Mouse (Mus musculus): Measurements from ENCODE around the gene Ccdc43.
"Not testable (repeated sequence)": the region's sequence is repeated elsewhere in the genome, so short reads cannot be mapped to it uniquely, and the experiment has no call there.

Gene Ccdc43

DNA sequence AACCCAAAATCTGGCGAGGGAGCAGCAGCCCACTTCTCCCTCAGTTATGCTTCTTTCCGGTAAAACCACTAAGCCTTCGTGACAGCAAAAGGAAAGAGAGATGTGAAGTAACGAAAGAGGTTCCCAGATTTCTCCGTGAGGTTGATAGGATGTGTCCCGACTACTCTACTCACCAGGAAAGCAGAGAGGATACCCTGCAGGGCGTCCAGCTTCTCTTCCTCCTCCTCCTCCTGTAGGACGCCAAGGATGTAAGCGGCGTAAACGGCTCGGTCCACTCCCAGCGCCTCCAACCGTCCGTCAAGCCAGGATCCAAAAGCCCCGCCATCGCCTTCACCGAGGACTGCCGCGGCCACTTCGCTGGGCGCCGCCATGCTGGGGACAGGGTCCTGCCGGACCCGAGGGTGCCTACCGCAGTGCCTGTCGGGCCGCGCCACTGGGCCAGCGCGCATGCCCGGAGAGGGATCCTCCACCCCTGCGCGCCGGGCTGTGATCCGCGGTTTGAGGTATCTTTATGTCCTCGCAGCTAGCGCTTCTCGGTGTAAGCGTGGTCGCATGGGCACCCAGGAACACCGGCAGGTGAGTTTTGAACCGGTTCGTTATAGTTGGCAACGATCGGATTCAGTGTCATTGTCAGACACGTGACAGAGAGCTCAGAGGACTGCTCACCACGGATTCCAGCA is at the start of gene Ccdc43:
Gene Ccdc43 (minus strand): TSS at position 445 of the 680 bp plus-strand sequence.
- peak; percentile 91 to 97 for DNase-seq (ENCODE audit: inconsistent age in 2 of 2, low spot score in 1 of 2)

DNA sequence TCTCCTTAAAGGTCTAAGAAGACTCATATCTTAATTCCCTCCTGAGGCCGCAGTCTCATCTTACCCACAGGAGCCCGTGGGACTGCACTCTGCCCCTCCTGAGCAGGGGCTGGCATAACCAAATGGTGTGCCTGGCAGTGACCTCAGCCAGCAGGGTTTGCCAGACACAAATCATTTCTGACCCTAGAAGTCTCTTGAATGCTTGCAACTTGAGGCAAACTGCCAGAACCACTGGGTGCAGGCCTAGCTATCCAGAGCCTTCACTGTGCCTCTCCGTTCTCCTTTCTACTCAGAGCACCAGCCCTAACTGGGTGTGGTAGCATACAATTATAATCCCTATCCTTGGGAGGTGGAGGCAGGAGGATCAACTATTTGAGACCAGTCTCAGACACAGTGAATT is 47.2 kb upstream of the Ccdc43 start:
- DNase-seq (ENCODE audit: inconsistent age in 2 of 2, low spot score in 1 of 2) = peak; percentile 49 to 73

DNA sequence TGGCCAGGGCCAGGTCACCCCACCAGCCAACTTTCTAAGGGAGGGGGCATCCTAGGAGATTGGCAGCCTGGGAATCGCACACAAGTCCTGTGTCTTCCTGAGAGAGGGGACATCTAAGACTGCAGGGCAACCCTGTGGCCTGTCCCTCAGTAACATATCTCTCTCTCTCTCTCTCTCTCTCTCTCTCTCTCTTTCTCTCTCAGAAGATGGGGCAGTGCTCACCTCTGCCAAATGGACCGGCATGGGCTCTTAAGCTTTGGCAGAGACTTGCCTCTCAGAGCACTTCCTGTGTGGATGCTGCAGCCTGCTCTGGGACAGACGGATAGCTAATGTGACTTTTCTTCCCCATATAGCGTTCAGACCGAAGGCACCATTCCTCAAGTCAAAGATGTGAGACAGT is 45.3 kb upstream of the Ccdc43 start:
- DNase-seq (ENCODE audit: inconsistent age in 2 of 2, low spot score in 1 of 2) = no peak

DNA sequence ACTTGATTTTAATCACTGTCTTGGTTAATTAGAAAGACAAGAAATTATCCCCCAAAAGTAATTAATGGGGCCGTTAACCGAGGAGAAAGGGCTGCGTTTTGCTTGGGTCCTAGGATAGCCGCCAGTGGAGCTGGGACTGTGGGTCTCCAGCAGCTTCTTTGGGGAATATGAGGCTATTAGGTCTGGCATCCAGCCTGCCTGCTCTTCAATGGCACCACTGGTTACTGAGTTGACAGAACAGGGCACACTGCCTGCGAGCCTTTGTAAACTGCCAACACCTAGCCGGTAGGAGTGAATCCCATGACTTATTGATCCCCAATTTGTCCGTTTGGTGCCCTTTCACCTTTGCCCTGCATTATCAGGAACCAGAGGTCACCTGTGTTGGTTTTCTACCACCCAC is 44.5 kb upstream of the Ccdc43 start:
- no peak for DNase-seq (ENCODE audit: inconsistent age in 2 of 2, low spot score in 1 of 2)

DNA sequence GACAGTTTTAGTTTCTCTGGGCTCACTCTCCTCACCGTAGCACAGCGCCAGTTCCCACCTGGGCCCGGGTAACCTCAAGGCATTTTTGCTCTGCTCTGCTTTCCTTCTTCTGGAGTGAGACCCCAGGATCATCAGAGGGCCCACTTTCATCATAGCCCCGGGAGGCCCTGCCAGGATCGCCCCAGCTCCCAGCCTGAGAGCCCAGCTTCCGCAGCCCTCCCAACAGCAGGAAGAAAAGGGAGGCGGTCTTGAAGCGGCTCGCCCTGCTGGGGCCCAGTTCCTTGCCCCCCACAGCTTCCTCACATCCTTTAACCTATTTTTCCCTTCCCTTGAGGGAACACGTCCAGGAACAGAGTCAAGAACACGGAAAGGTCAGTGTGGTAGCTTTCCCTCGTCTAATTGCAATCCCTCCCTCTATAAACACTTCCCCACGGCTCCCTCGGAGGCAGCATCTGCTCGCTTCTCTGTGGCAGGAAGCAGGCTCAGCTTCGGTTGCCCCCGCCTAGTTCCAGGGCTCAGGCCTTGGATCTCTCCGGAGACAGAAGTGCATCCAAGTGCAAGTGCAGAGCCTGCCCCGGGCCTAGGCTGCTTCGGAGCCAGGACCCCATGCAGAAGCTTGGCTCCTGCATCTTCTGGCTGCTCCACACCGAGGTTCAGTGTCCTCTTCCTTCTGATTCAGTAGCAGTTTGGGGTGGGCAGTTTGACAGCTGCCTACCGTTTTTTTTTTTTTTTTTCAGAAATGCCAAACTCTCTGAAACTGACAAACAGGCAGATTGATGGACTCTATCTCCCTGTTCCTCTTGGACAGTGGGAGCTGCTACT is 43.8 kb upstream of the Ccdc43 start:
- DNase-seq (ENCODE audit: inconsistent age in 2 of 2, low spot score in 1 of 2) = peak; percentile 30 to 58

DNA sequence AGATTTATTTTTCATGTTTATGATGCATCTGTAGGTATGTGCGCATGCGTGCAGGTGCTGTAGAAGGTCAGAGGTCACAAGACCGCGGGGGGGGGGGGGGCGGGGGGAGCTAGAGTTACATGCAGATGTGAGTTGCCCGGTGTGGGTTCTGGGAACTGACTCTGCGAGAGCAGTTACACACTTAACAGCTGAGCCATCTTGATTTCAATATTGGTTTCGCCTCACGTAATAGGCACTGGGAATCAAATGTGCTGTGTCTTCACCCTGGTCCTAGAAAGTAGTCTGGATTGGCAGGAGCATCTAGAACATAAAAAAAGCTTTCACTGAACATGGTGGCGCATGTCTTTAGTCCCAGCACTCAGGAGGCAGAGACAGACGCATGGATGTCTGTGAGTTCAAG is 43.1 kb upstream of the Ccdc43 start:
- DNase-seq (ENCODE audit: inconsistent age in 2 of 2, low spot score in 1 of 2) = no peak

DNA sequence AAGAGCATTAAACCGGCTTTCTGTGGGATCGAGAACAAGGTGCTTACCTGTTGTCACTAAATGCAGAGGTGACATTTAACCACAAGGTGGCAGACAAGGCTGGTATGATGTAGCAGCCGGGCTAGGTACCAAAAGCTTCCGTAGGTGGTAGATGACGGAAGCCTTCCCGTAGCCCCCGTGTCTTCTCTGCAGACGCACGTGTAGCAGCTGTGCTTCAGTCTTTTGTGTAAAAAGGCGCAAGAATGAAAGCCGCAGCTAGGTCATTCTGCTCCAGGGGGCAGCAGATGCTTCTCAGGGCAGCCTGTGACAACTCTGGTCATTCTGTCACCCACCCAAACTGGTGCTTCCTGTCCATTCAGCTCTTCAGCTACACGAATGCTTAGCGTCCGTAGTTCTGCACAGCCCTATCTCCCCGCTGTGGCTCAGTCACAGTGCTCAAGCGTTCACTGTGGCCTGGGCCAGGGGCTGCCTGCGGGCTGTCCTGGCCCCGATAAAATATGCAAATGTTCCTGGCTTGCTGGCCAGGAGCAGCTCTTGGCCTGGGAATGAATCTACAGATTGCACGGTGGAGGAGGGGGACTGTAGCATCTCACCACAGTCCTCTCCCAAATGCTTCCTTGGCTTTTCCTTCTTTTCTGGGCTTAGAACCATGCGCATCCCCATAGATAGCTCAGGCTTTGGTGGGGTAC is 41.8 kb upstream of the Ccdc43 start:
- peak; percentile 49 to 73 for DNase-seq (ENCODE audit: inconsistent age in 2 of 2, low spot score in 1 of 2)

DNA sequence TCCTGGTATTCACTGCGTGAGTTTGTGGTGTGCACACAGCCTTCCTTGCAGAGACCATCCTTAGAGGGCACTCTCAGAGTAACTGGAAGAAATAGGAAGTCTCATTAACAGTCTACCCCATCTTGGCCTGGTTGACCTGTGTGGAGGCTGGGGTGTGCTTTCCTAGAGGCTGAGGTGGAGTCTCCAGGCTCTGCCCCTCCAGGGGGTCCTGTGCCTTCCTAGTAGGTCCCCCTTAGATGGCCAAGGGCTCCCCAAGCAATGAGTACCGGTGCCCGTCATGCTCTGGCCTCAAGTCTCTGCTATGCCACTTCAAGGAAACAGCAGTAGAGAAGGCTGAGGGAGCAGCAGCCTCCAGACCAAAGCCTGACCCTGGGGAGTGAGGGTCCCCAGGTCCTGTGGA is 40.5 kb upstream of the Ccdc43 start:
- no peak for DNase-seq (ENCODE audit: inconsistent age in 2 of 2, low spot score in 1 of 2)

DNA sequence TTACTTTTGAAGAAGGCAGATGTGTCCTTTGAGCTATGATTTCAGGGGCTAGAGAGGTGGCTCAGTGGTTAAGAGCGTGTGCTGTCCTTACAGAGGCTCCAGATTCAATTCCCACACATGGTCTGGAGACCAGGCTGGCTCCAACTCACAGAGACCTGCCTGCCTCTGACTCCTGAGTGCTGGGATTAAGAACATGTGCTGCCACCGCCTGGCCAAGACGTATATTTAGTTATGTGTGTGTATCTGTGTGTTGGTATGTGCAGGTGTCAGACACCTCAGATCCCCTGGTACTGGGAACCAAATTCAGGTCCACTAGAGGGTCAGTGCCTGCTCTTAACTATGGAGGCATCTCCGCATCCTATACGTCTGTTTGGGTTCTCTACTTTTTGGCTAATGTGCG is 37.4 kb upstream of the Ccdc43 start:
- no peak for DNase-seq (ENCODE audit: inconsistent age in 2 of 2, low spot score in 1 of 2)

DNA sequence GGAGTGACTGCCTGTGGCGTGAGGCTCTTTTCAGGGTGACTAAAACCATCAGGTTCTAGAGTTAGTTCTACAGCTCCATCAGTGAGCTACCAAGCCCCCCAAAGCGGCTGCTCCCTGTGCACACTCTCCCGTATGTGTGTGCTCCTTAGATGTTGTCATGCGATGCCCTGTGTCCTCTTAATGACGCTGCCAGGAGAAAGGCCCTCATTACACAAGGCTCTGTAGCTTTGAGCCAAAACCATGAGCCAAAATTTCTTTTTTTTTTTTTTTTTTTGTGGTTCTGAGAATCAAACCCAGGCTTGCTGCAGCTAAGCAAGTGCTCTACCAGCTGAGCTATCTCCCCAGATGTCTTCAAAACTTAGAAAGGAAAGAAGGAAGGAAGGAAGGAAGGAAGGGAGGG is 35.6 kb upstream of the Ccdc43 start:
- DNase-seq (ENCODE audit: inconsistent age in 2 of 2, low spot score in 1 of 2) = no peak

DNA sequence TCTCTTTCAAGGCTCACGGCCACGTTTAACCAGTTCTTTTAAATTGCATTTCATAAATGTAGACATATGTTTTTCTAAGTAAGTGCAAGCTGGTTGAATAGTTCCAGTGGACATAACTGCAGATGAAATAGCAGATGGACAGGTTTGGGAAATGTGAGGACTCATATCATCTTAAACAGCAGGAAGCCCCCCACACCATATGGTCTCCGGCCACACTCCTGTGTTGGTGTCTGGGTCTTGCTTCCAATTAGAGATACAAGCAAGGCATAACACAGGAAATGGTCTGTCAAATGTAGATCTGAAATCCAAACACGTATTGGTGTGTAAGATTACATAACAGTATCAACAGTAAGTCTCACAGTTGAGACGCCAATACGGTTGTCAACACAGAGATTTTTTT is 33.8 kb upstream of the Ccdc43 start:
- no peak for DNase-seq (ENCODE audit: inconsistent age in 2 of 2, low spot score in 1 of 2)

DNA sequence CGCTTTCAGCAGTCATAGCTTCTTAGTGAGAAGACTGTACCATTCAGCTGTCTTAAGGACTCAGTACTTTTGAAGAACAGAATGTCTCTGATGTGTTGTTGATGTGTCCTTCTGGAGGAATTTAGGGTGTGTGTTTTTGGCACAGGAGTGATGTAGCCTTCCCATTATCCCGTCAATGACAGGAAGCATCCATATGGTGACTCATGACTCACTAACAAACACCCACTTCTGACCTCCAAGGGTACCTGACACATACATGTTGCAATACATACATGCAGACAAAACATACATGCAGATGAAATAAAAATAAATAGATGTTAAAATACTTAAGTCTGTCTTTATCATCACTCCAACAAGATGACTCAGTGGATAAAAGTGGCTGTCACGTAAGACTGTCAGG is 32.3 kb upstream of the Ccdc43 start:
- no peak for DNase-seq (ENCODE audit: inconsistent age in 2 of 2, low spot score in 1 of 2)

DNA sequence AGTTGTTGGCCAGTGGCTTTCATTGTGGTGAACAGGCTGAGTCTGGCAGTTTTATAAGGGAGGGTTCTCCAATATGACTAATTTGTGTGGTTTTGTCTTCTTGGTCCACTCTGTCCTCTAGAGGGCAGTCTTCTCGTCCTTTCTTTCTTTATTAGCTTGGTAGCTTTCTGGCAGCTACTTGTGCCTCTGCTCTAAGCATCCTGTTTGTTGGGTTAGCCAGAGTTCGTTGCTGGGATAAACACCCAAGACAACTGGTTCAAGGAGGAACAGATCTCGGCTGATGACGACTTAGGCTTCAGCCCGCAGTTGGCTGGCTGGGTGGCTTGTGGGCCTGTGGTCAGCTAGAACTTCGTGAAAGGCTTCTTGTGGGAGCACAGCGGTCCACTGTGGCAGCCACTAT is 31.0 kb upstream of the Ccdc43 start:
- DNase-seq (ENCODE audit: inconsistent age in 2 of 2, low spot score in 1 of 2) = peak; percentile 27 to 75

DNA sequence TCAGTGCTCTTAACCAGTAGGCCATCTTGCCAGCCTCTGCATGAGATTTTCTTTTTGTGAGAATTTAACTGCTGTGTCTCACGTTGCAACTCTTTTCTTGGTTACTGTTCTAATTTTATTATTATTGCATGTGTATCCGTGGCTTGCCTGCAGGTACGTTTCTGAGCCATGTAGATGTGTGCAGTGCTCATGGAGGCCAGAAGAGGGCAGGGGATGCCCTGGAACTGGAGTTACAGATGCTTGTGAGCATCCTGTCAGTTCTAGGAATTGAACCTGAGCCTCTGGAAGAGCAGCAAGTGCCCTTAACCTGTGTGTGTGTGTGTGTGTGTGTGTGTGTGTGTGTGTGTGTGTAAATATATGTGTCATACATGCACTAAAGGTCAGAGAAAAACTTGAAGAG is 28.0 kb upstream of the Ccdc43 start:
- DNase-seq (ENCODE audit: inconsistent age in 2 of 2, low spot score in 1 of 2) = peak in 1 of 2 experiments; percentile 33

DNA sequence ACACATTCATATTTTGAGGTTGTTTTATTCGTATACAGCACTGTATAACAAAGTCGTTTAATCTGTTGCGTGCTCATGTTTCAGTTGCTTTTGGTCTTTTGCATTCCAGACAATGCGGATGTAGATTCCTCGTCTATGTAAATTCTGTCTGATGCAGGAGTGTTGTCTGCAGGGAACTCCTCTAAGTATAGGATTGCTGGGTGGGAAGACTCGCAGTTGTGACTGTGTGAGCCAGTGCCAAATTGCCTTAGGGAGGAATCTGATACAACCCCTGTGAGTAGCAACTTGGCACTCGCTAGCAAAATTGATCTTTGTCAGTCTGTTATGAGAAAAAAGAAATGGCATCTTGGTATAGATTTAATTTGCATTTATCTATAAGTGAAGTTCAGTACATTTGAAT is 18.6 kb upstream of the Ccdc43 start:
- no peak for DNase-seq (ENCODE audit: inconsistent age in 2 of 2, low spot score in 1 of 2)

DNA sequence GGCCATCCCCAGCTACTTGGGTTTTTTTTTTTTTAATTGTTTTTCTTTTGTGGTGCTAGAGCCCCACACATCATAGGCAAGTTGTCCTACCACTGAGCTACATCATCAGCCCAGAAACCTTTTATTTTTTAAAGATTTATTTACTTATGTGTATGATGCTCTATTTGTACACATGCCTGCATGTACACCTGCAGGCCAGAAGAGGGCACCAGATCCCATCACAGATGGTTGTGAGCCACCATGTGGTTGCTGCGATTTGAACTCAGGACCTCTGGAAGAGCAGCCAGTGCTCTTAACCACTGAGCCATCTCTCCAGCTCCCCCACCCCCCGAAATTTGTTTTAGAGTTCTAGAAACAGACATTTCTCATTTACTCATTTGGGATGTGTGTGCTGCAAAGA is 17.0 kb upstream of the Ccdc43 start:
- DNase-seq (ENCODE audit: inconsistent age in 2 of 2, low spot score in 1 of 2) = not testable (repeated sequence)

DNA sequence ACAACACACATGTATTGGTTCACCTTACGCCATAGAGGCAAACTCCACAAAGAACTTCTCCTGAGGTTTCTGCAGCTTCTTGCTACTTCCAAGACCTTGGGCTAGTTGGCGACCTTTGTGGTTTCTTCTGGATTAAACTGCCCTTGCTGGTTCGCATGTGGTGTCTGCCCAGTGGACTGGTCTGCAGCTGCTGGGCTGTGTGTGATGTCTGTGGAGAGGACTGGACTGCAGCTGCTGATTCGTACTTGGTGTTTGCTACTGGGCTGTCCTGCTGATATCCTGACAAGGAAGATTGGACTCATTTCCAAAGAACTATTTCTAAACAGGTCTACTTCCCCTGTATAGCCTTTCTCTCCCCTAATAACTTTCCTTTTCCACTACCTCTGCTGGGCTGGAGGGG is 14.8 kb upstream of the Ccdc43 start:
- no peak for DNase-seq (ENCODE audit: inconsistent age in 2 of 2, low spot score in 1 of 2)

DNA sequence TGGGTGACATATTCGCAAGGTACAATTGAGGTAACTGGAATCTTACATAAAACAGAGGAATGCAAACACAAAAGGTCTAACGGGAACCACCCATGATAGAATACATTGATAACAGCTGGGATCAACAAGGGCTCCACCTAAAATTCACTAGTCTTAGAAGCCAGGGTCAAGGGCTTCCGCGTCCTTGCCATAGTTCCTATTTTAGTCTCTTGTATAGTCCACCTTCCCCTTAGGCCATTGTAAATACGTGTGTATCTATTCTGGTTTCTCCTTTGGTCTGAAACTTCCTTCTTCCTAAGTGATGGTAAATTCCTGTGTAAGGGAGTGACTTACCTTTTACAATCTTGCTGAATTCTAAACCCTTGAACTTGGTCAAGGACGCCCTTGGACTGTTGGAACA is 4.6 kb upstream of the Ccdc43 start:
- DNase-seq (ENCODE audit: inconsistent age in 2 of 2, low spot score in 1 of 2) = not testable (repeated sequence)

DNA sequence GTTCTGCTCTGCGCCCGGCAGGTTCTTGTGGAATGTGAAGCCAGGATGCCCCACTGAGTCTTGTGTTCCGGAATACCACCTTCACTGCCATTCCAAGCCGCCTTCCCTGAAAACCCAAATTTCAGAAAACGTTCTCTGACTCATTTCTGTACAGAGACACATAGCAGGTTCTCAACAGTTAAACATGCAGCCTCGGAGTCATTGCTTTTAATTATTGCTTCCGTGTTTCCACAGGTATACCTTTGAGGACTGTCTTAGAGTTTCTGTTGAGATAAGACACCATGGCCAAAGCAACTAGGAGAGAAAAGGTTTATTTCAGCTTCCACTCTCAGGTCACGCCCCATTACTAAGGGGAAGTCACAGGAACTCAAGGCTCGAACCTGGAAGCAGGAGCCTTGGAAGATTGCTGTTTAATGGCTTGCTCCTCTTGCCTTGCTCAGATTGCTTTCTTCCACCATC is 465 bp upstream of the Ccdc43 start:
- DNase-seq (ENCODE audit: inconsistent age in 2 of 2, low spot score in 1 of 2) = no peak

DNA sequence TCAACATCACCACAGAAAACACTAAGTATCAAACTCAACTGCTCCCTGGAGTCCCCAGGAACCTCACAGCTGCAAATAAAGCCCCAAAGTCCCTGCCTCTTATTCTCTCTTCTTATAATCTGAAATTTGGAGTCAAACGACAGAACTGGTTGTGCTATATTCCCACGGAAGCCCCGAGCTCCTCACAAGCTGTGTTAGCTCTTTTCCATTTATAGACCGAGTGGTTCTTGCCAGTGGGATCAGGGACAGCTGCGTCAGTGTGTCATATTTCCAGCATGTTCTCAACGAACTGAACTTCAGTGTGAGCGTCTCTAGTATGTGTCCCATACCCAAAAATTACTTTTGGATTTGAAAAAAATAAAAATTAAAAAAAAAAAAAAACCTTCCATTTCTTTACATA is 2.3 kb downstream of the Ccdc43 start:
- no peak for DNase-seq (ENCODE audit: inconsistent age in 2 of 2, low spot score in 1 of 2)

DNA sequence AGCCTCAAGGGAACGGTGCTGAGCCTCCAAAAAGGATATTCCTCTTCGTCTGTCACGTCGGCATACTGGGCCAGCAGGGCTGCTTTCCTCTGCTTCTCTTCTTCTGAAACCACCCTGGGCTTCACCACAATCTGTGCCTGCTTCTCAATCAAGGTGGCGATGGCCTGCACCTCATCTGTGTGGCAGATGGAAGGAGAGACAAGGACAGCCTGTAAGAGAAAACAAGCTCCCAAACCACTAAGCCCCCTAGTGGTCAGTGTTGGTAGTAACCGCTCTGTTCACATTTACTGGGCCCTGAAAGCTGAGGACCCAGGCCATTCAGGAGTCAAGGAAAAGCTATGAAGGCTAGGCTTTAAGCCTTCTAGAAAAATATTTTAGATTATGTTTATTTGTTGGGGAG is 7.4 kb downstream of the Ccdc43 start:
- peak; percentile 45 to 87 for DNase-seq (ENCODE audit: inconsistent age in 2 of 2, low spot score in 1 of 2)
